Mouse (Mus musculus): ENCODE results near the gene Ehmt2.
"Not testable (repeated sequence)": the region's sequence is repeated elsewhere in the genome, so short reads cannot be mapped to it uniquely, and the experiment has no call there.

The Ehmt2 gene

DNA sequence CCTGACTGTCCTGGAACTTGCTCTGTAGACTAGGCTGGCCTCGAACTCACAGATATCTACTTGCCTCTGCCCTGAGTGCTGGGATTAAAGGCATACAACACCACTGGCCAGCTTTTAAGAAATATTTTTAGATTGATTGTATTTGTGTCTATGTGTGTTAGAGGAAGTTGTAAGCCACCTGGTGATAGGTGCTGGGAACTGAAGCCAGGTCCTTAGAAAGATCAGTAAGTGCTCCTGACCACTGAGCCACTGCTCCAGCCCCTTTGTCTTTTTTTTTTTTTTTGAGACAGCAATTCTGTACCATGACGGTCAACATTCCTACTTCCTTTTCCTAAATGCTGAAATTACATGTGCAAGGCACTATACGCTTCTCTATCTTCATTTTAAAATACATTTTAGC, 55.0 kb downstream of the Ehmt2 start:
- no peak for DNase-seq (ENCODE audit: low spot score in 2 of 2)

DNA sequence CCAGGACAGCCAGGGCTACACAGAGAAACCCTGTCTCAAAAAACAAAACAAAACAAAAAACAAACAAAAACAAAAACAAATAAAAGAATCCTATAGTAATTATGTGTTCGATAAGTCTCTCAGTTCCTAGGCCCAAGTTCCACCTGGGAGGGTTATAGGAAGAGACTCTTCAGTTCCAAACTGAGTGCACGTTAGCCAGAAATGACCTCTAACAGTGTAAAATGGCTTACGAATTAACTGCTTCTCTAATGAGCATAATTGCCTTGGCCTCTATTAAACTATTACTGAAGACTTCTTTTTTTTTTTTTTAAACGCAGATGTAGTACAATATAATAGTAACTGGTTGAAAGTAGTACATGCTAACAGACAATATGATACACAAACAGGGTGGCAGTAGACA, 55.6 kb downstream of the Ehmt2 start:
- no peak for DNase-seq (ENCODE audit: low spot score in 2 of 2)

GRCm38 (mm10) chr17:34954831-34955230, 56.6 kb downstream of the Ehmt2 start:
- DNase-seq (ENCODE audit: low spot score in 2 of 2): no peak

DNA sequence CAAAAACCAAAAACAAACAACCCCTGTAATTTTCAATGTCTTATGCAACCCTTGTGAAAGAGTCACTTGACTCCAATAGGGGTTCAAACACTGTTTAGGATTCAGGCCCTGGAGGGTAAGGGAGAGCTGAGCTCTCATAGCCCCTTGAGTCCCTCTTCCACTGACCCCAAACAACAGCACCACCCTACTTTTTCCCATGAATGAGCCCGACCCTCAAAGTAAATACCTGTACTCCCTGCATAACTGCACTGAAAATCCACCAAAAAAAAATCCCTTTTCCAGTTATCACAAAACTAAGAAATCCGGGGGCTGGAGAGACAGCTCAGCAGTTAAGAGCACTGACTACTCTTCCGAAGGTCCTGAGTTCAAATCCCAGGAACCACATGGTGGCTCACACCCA, 57.6 kb downstream of the Ehmt2 start:
- no peak for DNase-seq (ENCODE audit: low spot score in 2 of 2)

DNA sequence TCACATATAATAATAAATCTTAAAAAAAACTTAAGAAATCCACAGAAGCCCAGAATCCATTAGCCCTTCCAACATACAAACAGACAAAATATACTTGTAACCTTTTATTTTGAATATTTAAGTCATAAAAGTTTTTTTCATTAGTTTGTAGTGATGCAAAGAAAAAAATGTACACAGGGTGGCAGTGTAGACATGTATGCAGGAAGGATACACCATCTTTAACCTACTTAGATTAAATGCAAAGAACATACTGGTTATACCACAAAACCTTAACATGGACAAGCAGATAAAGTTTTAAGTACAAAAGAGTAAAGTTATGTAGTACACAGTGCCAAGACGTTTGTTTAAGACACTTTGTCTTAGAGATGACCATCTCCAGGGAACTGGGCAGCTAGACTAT, 58.1 kb downstream of the Ehmt2 start:
- no peak for DNase-seq (ENCODE audit: low spot score in 2 of 2)

- DNase-seq (ENCODE audit: low spot score in 2 of 2): not testable (repeated sequence)
These were observed 59.0 kb downstream of the Ehmt2 start for GRCm38 (mm10) chr17:34957291-34957690.

DNA sequence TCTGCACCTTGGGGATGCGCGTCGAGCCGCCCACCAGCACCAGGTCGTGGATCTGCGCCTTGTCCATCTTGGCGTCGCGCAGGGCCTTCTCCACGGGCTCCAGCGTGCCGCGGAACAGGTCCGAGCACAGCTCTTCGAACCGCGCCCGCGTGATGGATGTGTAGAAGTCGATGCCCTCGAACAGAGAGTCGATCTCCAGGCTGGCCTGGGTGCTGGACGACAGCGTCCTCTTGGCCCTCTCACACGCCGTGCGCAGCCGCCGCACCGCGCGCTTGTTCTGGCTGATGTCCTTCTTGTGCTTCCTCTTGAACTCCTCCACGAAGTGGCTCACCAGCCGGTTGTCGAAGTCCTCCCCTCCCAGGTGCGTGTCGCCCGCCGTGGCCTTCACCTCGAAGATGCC, 59.7 kb downstream of the Ehmt2 start:
- not testable (repeated sequence) for DNase-seq (ENCODE audit: low spot score in 2 of 2)

DNA sequence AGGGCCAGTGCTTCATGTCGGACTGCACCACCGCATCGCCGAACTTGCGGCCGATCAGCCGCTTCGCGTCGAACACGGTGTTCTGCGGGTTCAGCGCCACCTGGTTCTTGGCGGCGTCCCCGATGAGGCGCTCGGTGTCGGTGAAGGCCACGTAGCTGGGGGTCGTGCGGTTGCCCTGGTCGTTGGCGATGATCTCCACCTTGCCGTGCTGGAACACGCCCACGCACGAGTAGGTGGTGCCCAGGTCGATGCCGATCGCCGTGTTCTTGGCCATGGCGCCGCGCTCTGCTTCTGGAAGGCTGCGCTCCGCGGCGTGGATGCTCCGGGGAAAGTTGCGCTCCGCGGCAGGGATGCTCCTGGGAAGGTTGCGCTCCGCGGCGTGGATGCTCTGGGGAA, 60.5 kb downstream of the Ehmt2 start:
- not testable (repeated sequence) for DNase-seq (ENCODE audit: low spot score in 2 of 2)

DNA sequence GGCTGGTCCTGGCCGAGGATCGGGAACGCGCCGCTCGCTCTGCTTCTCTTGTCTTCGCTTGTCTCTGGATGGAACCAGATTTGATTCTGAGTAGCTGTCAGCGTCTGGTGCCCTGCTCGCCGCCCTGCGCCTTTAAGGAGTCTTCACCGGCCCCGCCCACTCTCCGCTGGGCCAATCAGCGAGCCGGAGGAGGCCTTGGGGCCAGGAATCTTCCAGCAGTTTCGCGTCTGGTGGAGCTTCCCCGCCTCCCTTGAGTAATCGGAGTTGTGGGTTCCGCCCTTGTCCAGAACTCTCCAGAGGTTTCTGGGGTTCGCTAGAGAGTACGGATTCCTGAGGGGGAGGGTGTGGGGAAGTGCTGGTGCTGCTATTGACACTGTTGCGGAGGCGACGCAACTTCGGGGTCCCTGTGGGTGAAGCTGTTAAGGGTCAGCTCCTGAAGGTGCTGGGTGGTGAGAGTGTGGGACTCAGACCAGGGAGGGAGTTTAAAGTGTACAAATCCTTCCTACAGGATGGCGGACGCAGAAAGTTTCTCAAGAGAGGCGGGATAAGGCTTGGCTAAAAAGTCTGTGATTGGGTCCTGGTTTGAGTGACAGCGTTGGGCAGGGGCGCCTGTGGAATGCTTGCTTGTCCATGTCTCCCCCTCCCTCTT, 61.0 kb downstream of the Ehmt2 start, which contains the start of gene Hspa1b:
Gene Hspa1b (minus strand): TSS at position 109 of the 649 bp plus-strand sequence.
- peak; percentile 48 to 51 for DNase-seq (ENCODE audit: low spot score in 2 of 2)

- no peak for DNase-seq (ENCODE audit: low spot score in 2 of 2)
These were observed 61.7 kb downstream of the Ehmt2 start for GRCm38 (mm10) chr17:34959881-34960515.

GRCm38 (mm10) chr17:34960702-34961493, 62.6 kb downstream of the Ehmt2 start:
- no peak for DNase-seq (ENCODE audit: low spot score in 2 of 2)

- no peak for DNase-seq (ENCODE audit: low spot score in 2 of 2)
These were observed 63.9 kb downstream of the Ehmt2 start for GRCm38 (mm10) chr17:34962125-34962524.

GRCm38 (mm10) chr17:34962841-34963240, 64.6 kb downstream of the Ehmt2 start:
- no peak for DNase-seq (ENCODE audit: low spot score in 2 of 2)

All from spleen, postnatal 14 days (tissue).